Mouse (Mus musculus): Measurements from ENCODE around the gene Sct. TPM values are rescaled to one million over a fixed set of nuclear protein-coding genes. Genes with fewer than 3 reads are reported as not detected.

Gene Sct
- polyA plus RNA-seq, 1 experiment from 2014 or later, result 1.6 TPM

GRCm38 (mm10) chr7:141265739-141266561, 13.0 kb downstream of the Sct start, which contains the start of gene Irf7:
TSS of gene Irf7 (minus strand) at chr7:141266481.
- peak within 1 kb of the TSS; percentile 78 for H3K9ac ChIP-seq (ENCODE audit: low read length)
- H3K4me1 ChIP-seq (ENCODE audit: control insufficient read depth in 2 of 2, insufficient read depth in 2 of 2, low read length in 2 of 2), result peaks cover 8 to 13% of the 10 kb centered on the region in 2 experiments; a peak in 2 of 4 replicates
- peak within 1 kb of the TSS; percentile 60 to 67 for H3K4me3 ChIP-seq (ENCODE audit: control insufficient read depth in 1 of 2, insufficient read depth in 1 of 2, low read depth in 1 of 2, low read length in 2 of 2)
- 11% methylated on average over 25 of the region's 25 CpGs for WGBS
- ATAC-seq (ENCODE audit: insufficient number of reproducible peaks, insufficient read depth, low FRiP score, low read depth), result peak; percentile 29; the same call in 1 of the 2 replicates
- peak within 1 kb of the TSS; percentile 91 for H3K4me2 ChIP-seq (ENCODE audit: low read length)
- no peak within 1 kb of the TSS for H3K27ac ChIP-seq (replicated peaks in 1 of 2; ENCODE audit: control insufficient read depth in 1 of 2, insufficient read depth in 1 of 2, low read depth in 2 of 2, low read length in 2 of 2)
- no peaks in the 10 kb centered on the region for H3K9me3 ChIP-seq (ENCODE audit: control insufficient read depth, low read length)
- no peaks in the 10 kb centered on the region for H3K27me3 ChIP-seq (ENCODE audit: control insufficient read depth, insufficient read depth, low read length)
- H3K36me3 ChIP-seq (ENCODE audit: control insufficient read depth, insufficient read depth, low read length), result peaks cover 34% of the 10 kb centered on the region

DNA sequence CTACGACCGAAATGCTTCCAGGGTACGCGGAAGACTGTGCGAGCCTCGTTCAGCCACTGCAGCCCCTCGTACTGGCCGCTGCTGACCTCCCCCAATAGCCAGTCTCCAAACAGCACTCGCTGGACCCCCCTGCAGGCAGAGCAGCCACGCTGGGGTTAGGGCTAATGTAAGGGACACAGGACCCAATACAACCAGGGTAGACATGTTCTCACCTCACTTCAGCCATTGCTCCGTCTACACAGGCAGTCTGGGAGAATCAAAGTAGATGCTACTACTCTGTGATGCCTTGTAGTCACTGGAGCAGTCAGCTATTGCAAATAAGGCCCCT, 13.6 kb downstream of the Sct start:
- WGBS, result 29% methylated on average over 11 of the region's 11 CpGs
- ATAC-seq (ENCODE audit: insufficient number of reproducible peaks, insufficient read depth, low FRiP score, low read depth), result no peak
- Histone ChIP-seq H3K27ac (replicated peaks in 1 of 2; ENCODE audit: control insufficient read depth in 1 of 2, insufficient read depth in 1 of 2, low read depth in 2 of 2, low read length in 2 of 2) (no peak overlapping the region), H3K9me3 (ENCODE audit: control insufficient read depth, low read length) (no peaks in the 10 kb centered on the region), H3K27me3 (ENCODE audit: control insufficient read depth, insufficient read depth, low read length) (no peaks in the 10 kb centered on the region), H3K4me2 (ENCODE audit: low read length) (peak overlapping the region; percentile 91), H3K4me1 (ENCODE audit: control insufficient read depth in 2 of 2, insufficient read depth in 2 of 2, low read length in 2 of 2) (peaks cover 8 to 13% of the 10 kb centered on the region in 2 experiments; a peak in 2 of 4 replicates), H3K9ac (ENCODE audit: low read length) (no peak overlapping the region), H3K36me3 (ENCODE audit: control insufficient read depth, insufficient read depth, low read length) (peaks cover 40% of the 10 kb centered on the region), H3K4me3 (ENCODE audit: control insufficient read depth in 1 of 2, insufficient read depth in 1 of 2, low read depth in 1 of 2, low read length in 2 of 2) (peak overlapping the region in 1 of 2 experiments; percentile 67; a peak in 1 of 4 replicates)

- Histone ChIP-seq H3K9ac (ENCODE audit: low read length) (no peak overlapping the region), H3K36me3 (ENCODE audit: control insufficient read depth, insufficient read depth, low read length) (peaks cover 45% of the 10 kb centered on the region), H3K4me1 (ENCODE audit: control insufficient read depth in 2 of 2, insufficient read depth in 2 of 2, low read length in 2 of 2) (peaks cover 8 to 13% of the 10 kb centered on the region in 2 experiments; a peak in 2 of 4 replicates), H3K4me2 (ENCODE audit: low read length) (peak overlapping the region; percentile 91), H3K9me3 (ENCODE audit: control insufficient read depth, low read length) (no peaks in the 10 kb centered on the region), H3K4me3 (ENCODE audit: control insufficient read depth in 1 of 2, insufficient read depth in 1 of 2, low read depth in 1 of 2, low read length in 2 of 2) (peak overlapping the region in 1 of 2 experiments; percentile 67; a peak in 1 of 4 replicates), H3K27me3 (ENCODE audit: control insufficient read depth, insufficient read depth, low read length) (no peaks in the 10 kb centered on the region), H3K27ac (replicated peaks in 1 of 2; ENCODE audit: control insufficient read depth in 1 of 2, insufficient read depth in 1 of 2, low read depth in 2 of 2, low read length in 2 of 2) (no peak overlapping the region)
- WGBS, result 30% methylated on average over 12 of the region's 12 CpGs
- ATAC-seq (ENCODE audit: insufficient number of reproducible peaks, insufficient read depth, low FRiP score, low read depth), result no peak; the same call in 1 of the 2 replicates
Measured at GRCm38 (mm10) chr7:141264761-141265410, 14.0 kb downstream of the Sct start.

DNA sequence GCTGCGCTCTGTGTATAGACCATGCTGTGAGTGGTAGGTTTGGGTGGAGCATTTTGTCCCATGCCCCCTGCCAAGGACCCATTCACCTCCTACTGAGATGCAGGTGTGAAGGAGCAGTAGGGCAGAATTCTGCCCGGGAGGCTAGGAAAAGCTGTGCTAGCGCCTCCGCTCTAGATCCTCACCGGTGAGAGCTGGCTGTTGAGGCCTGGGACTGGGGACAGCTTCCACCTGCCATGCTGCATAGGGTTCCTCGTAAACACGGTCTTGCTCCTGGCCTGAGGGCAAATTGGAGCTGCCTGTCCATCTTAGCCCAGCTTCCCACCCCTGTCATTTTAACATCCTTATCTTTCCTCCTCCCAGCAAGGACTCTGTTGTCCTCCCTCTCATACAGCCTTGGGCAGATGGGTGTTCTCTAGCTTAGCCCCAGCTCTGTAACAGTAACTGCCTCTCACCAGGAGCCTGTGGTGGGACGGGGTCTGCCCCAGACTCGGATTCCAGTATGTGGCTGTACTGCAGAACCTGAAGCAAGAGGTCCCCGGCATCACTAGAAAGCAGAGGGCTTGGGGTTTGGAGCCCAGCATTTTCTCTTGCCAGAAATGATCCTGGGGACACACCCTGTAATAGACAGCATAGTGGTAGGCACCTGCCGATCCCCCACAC, 14.8 kb downstream of the Sct start:
- Histone ChIP-seq H3K27ac (replicated peaks in 1 of 2; ENCODE audit: control insufficient read depth in 1 of 2, insufficient read depth in 1 of 2, low read depth in 2 of 2, low read length in 2 of 2) (no peak overlapping the region), H3K4me1 (ENCODE audit: control insufficient read depth in 2 of 2, insufficient read depth in 2 of 2, low read length in 2 of 2) (peaks cover 8 to 13% of the 10 kb centered on the region in 2 experiments; a peak in 2 of 4 replicates), H3K4me3 (ENCODE audit: control insufficient read depth in 1 of 2, insufficient read depth in 1 of 2, low read depth in 1 of 2, low read length in 2 of 2) (no peak overlapping the region), H3K9me3 (ENCODE audit: control insufficient read depth, low read length) (no peaks in the 10 kb centered on the region), H3K9ac (ENCODE audit: low read length) (no peak overlapping the region), H3K4me2 (ENCODE audit: low read length) (no peak overlapping the region), H3K36me3 (ENCODE audit: control insufficient read depth, insufficient read depth, low read length) (peaks cover 52% of the 10 kb centered on the region), H3K27me3 (ENCODE audit: control insufficient read depth, insufficient read depth, low read length) (no peaks in the 10 kb centered on the region)
- 69% methylated on average over 11 of the region's 11 CpGs for WGBS
- no peak for ATAC-seq (ENCODE audit: insufficient number of reproducible peaks, insufficient read depth, low FRiP score, low read depth)

GRCm38 (mm10) chr7:141263640-141264039, 15.3 kb downstream of the Sct start:
- Histone ChIP-seq H3K4me3 (ENCODE audit: control insufficient read depth in 1 of 2, insufficient read depth in 1 of 2, low read depth in 1 of 2, low read length in 2 of 2) (no peak overlapping the region), H3K9me3 (ENCODE audit: control insufficient read depth, low read length) (no peaks in the 10 kb centered on the region), H3K4me1 (ENCODE audit: control insufficient read depth in 2 of 2, insufficient read depth in 2 of 2, low read length in 2 of 2) (peaks cover 8 to 13% of the 10 kb centered on the region in 2 experiments; a peak in 2 of 4 replicates), H3K27me3 (ENCODE audit: control insufficient read depth, insufficient read depth, low read length) (no peaks in the 10 kb centered on the region), H3K27ac (replicated peaks in 1 of 2; ENCODE audit: control insufficient read depth in 1 of 2, insufficient read depth in 1 of 2, low read depth in 2 of 2, low read length in 2 of 2) (no peak overlapping the region), H3K9ac (ENCODE audit: low read length) (no peak overlapping the region), H3K4me2 (ENCODE audit: low read length) (no peak overlapping the region), H3K36me3 (ENCODE audit: control insufficient read depth, insufficient read depth, low read length) (peaks cover 57% of the 10 kb centered on the region)
- ATAC-seq (ENCODE audit: insufficient number of reproducible peaks, insufficient read depth, low FRiP score, low read depth), result no peak
- 89% methylated on average over 13 of the region's 13 CpGs for WGBS

DNA sequence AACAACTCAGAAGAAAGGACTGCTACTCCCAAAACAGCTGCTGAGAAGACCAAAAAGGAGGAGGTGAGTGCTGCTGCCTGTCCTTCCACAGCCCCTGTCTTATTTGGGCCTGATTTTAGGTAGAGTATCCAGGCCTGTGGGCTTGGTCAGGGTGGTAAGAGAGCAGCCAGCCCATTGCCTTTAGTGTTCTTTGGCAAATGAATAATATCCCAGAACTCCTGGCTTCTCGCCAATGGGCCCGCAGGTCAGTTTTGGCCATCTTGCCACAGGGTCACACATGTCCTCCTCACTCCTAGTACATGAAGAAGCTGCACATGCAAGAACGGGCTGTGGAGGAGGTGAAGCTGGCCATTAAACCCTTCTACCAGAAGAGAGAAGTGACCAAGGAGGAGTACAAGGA, 17.5 kb downstream of the Sct start:
- H3K4me3 ChIP-seq (ENCODE audit: control insufficient read depth in 1 of 2, insufficient read depth in 1 of 2, low read depth in 1 of 2, low read length in 2 of 2), result no peak overlapping the region
- no peaks in the 10 kb centered on the region for H3K27me3 ChIP-seq (ENCODE audit: control insufficient read depth, insufficient read depth, low read length)
- H3K27ac ChIP-seq (replicated peaks in 1 of 2; ENCODE audit: control insufficient read depth in 1 of 2, insufficient read depth in 1 of 2, low read depth in 2 of 2, low read length in 2 of 2), result no peak overlapping the region
- no peak overlapping the region for H3K9ac ChIP-seq (ENCODE audit: low read length)
- no peak for ATAC-seq (ENCODE audit: insufficient number of reproducible peaks, insufficient read depth, low FRiP score, low read depth)
- H3K9me3 ChIP-seq (ENCODE audit: control insufficient read depth, low read length), result no peaks in the 10 kb centered on the region
- WGBS, result 92% methylated on average over 3 of the region's 3 CpGs
- H3K4me1 ChIP-seq (ENCODE audit: control insufficient read depth in 2 of 2, insufficient read depth in 2 of 2, low read length in 2 of 2), result peaks cover 6 to 11% of the 10 kb centered on the region in 2 experiments; a peak in 2 of 4 replicates
- peaks cover 79% of the 10 kb centered on the region for H3K36me3 ChIP-seq (ENCODE audit: control insufficient read depth, insufficient read depth, low read length)
- no peak overlapping the region for H3K4me2 ChIP-seq (ENCODE audit: low read length)

- H3K27ac ChIP-seq (replicated peaks in 1 of 2; ENCODE audit: control insufficient read depth in 1 of 2, insufficient read depth in 1 of 2, low read depth in 2 of 2, low read length in 2 of 2), result no peak overlapping the region
- no peaks in the 10 kb centered on the region for H3K27me3 ChIP-seq (ENCODE audit: control insufficient read depth, insufficient read depth, low read length)
- H3K4me2 ChIP-seq (ENCODE audit: low read length), result no peak overlapping the region
- no peaks in the 10 kb centered on the region for H3K9me3 ChIP-seq (ENCODE audit: control insufficient read depth, low read length)
- WGBS, result 84% methylated on average over 10 of the region's 10 CpGs
- H3K4me3 ChIP-seq (ENCODE audit: control insufficient read depth in 1 of 2, insufficient read depth in 1 of 2, low read depth in 1 of 2, low read length in 2 of 2), result no peak overlapping the region
- no peak for ATAC-seq (ENCODE audit: insufficient number of reproducible peaks, insufficient read depth, low FRiP score, low read depth)
- peaks cover 98% of the 10 kb centered on the region for H3K36me3 ChIP-seq (ENCODE audit: control insufficient read depth, insufficient read depth, low read length)
- H3K4me1 ChIP-seq (ENCODE audit: control insufficient read depth in 2 of 2, insufficient read depth in 2 of 2, low read length in 2 of 2), result no peaks in the 10 kb centered on the region
- no peak overlapping the region for H3K9ac ChIP-seq (ENCODE audit: low read length)
Measured at GRCm38 (mm10) chr7:141256159-141256558, 22.8 kb downstream of the Sct start.

All from heart, embryonic 14.5 days (tissue).